Mouse (Mus musculus): ENCODE measurements around the gene Bpifb5. TPM values are rescaled to one million over a fixed set of nuclear protein-coding genes. Genes with fewer than 3 reads are reported as not detected.

The Bpifb5 gene
- not detected for polyA plus RNA-seq (2017; shearing (Covaris generic))

DNA sequence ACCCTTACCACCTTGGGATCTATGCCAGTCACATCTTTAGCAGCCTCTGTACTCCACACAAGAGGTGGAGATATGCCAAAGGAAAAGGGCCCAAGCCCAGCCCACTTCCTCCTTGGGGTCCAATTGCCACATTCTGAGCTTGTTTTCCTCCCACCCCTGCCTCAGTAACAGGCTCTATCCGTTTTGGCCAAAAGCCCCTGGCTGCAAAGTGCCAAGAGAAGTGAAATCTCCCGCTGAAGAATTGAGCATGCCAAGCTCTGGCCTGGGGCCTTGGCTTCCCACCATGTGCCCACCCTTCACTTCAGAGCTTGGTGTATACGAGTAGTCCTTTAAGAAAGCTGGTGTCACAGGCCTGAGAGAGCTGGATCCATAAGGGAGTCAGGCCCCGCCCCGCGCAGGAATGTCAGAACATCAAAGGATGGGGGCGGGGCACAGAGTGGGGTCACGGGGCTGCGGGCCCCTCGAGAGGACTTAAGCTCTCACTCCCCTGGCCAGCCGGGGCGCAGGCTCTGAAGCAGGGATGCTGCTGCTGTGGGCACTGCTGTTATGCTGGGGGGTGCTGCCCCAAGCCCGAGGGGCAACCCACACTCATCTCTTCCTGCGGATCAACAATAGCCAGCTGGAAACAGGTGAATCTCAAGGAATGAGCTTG lies at the start of gene Bpifb5:
Bpifb5 (plus strand) TSS at position 478 of the 652 bp plus-strand sequence.

DNA sequence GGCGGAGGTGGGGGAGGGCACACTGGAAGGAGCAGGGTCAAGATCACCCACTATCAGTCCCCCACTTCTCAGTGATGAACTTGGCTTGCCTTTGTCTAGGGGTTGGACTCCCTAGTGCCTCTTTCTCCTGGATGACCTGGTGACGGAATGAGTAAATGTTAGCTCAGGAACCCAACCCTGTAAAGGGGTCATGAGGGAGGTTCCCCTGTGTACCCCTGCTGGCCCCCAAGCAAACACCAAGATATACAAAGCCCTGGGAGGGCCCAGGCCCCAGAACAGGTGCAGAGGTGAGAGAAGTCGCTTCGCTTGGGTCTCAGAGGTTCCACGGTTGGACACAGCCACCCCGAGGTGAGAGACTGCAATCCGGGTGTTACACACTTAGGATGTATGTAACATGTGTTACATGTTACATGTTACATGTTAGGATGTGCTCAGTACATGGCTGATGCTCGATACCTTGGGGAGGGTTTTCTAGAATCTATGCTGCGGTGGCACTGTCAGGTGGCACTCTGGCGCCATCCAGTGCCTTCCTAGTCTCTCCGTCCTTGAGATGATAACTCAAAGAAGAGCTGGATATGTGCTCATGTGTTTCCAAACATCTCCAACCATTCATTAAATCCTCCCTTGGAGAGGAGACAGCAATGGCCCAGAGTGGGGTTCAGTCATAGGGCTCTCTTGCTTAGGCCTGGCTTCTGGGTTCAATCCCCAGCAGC lies 32.8 kb upstream of the Bpifb5 start, which contains the start of gene Bpifb1:
Bpifb1 (plus strand) TSS at position 273 of the 713 bp plus-strand sequence.

DNA sequence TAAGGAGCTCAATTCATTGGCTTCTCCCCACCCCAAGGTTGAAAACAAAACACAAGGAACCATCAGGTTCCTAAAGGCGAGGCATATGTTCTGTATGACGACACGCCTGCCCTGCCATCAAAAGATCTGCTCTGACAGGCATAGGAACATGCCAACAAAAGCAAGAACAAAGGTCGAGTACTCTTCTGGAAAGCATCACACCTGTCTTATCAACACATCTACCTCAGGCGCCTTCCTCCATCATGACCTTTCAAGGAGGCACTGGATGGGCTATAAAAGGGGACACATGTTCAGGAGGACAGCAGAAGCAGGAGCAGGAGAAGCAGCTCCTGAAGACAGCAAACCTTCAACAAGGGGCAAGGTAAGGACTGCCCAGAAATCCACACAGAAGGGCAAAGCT lies 34.0 kb downstream of the Bpifb5 start, which contains the start of gene Bpifb9a:
Bpifb9a (plus strand) TSS at position 301 of the 400 bp plus-strand sequence.

Other genes starting within 250 kb of the Bpifb5 start
- gene Bpifa6, start 248.8 kb upstream of the Bpifb5 start, polyA plus RNA-seq (2017; shearing (Covaris generic)): not detected
- not detected for gene Bpifa2, start 215.5 kb upstream of the Bpifb5 start, polyA plus RNA-seq (2017; shearing (Covaris generic))
- not detected for gene Bpifa3, start 93.4 kb upstream of the Bpifb5 start, polyA plus RNA-seq (2017; shearing (Covaris generic))
- gene Bpifa1, start 80.9 kb upstream of the Bpifb5 start, polyA plus RNA-seq (2017; shearing (Covaris generic)): not detected
- not detected for gene Bpifa5, start 61.1 kb upstream of the Bpifb5 start, polyA plus RNA-seq (2017; shearing (Covaris generic))
- gene Bpifb1, start 32.9 kb upstream of the Bpifb5 start, polyA plus RNA-seq (2017; shearing (Covaris generic)): not detected
- not detected for gene Bpifb9a, start 34.1 kb downstream of the Bpifb5 start, polyA plus RNA-seq (2017; shearing (Covaris generic))
- gene Bpifb9b, start 83.5 kb downstream of the Bpifb5 start, polyA plus RNA-seq (2017; shearing (Covaris generic)): not detected
- 14.9 TPM for gene Cdk5rap1, start 149.3 kb downstream of the Bpifb5 start, polyA plus RNA-seq (2017; shearing (Covaris generic))
- not detected for gene Snta1, start 184.4 kb downstream of the Bpifb5 start, polyA plus RNA-seq (2017; shearing (Covaris generic))
- 34.7 TPM for gene Cbfa2t2, start 212.7 kb downstream of the Bpifb5 start, polyA plus RNA-seq (2017; shearing (Covaris generic))

Measured in naive thymus-derived CD4-positive, alpha-beta T cell, adult 5 months (primary cell).